Mouse (Mus musculus) urinary bladder, postnatal 10 days (tissue): ENCODE data around the gene Gm11596.
"Not testable (repeated sequence)": the region's sequence is repeated elsewhere in the genome, so short reads cannot be mapped to it uniquely, and the experiment has no call there.

Source experiments
- DNase-seq: peaks from one replicate; pipeline ENCODE4 v3.0.0; 2022; ENCODE audit warnings: low spot score

The Gm11596 gene

DNA sequence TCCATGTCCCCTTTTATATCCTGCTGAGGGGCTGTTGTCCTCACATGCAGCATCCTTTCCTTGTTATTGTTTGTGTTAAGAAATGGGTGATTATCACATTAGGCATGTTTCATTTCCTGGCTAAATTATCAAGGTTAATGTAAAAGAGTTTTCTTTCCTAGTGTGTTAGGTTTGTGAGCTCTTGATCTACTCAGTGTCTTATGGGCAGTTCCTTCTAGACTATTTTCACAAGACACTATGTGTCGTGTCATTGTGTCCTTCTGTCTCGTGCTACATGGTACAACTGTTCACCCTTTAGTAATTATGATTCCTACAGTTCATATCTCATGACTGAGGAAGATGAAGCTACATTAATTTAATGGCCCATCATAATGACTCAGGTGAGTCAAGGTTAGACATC is at the start of gene Gm11596:
Gm11596 (minus strand) TSS at position 101 of the 400 bp plus-strand sequence.
- no peak for DNase-seq

DNA sequence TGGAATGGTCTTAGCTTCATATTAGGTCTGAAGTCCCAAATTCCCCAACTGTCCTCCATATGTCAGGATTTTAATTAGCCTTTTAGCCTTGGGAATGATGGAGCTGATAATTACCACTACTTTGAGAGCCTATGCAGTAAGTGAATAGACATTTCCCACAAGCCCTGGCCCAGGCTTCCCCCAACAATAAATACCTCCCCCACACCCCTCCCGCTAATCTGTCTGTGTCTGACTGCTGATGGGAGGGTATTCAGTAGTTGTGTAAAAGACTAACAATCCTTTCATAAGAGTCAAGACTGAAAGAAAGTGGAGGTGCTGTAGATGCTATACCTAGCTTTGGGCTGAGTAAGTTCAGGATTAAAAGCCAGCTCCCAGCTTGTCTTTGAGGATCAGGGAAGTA is 48.9 kb upstream of the Gm11596 start:
- DNase-seq = no peak

DNA sequence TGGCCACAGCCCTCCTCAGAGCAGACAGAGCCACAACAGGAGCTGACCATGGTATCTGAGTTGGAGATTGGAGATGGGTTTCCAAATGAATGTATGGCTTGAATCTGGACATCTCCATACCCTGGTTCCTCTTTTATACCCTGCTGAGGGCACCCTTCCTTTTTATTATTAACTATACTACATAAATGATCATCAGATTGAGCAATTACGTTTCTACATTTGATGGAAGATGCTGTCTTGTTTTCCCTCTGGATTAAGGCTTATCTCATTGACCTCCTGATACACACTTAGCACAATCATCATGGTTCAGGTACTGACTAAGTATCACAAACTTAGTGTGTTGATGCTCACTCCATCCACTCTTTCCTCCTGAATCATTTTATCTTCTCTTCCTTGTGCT is 44.7 kb upstream of the Gm11596 start, which contains the start of gene 2300003K06Rik:
2300003K06Rik (minus strand) TSS at position 101 of the 400 bp plus-strand sequence.
- DNase-seq = no peak

DNA sequence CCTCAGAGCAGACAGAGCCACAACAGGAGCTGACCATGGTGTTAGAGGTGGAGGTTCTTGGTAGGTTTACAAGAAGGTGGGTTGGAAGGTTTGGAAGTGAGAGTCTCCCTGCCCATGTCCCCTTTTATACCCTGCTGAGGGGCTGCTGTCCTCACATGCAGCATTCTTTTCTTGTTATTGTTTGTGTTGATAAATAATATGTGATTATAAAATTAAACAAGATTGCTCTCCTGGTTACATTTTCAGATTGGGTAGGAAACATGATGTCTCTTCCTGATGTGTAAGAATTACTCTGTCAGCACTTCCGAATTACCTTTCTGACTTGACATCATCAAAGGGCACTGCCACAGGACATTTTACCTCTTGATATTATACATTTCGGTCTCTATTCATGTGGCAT is 22.3 kb upstream of the Gm11596 start, which contains the start of gene Gm11564:
Gm11564 (minus strand) TSS at position 101 of the 400 bp plus-strand sequence.
- not testable (repeated sequence) for DNase-seq

DNA sequence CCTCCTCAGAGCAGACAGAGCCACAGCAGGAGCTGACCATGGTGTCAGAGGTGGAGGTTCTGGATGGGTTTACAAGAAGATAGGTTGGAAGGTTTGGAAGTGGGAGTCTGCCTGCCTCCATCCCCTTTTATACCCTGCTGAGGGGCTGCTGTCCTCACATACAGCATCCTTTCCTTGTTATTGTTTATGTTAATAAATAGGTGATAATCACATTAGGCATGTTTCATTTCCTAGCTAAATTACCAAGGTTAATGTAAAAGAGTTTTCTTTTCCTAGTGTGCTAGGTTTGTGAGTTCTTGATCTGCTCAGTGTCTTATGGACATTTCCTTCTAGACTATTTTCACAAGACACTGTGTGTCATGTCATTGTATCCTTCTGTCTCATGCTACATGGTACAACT is 16.5 kb upstream of the Gm11596 start, which contains the start of gene Krtap4-13:
Krtap4-13 (minus strand) TSS at position 101 of the 400 bp plus-strand sequence.
- DNase-seq = not testable (repeated sequence)

DNA sequence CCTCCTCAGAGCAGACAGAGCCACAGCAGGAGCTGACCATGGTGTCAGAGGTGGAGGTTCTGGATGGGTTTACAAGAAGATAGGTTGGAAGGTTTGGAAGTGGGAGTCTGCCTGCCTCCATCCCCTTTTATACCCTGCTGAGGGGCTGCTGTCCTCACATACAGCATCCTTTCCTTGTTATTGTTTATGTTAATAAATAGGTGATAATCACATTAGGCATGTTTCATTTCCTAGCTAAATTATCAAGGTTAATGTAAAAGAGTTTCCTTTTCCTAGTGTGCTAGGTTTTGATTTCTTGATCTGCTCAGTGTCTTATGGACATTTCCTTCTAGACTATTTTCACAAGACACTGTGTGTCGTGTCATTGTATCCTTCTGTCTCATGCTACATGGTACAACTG is 11.1 kb upstream of the Gm11596 start, which contains the start of gene Gm11554:
Gm11554 (minus strand) TSS at position 101 of the 400 bp plus-strand sequence.
- DNase-seq = not testable (repeated sequence)

DNA sequence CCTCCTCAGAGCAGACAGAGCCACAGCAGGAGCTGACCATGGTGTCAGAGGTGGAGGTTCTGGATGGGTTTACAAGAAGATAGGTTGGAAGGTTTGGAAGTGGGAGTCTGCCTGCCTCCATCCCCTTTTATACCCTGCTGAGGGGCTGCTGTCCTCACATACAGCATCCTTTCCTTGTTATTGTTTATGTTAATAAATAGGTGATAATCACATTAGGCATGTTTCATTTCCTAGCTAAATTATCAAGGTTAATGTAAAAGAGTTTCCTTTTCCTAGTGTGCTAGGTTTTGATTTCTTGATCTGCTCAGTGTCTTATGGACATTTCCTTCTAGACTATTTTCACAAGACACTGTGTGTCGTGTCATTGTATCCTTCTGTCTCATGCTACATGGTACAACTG is 5.6 kb upstream of the Gm11596 start, which contains the start of gene Gm11569:
Gm11569 (minus strand) TSS at position 101 of the 400 bp plus-strand sequence.
- DNase-seq = not testable (repeated sequence)

DNA sequence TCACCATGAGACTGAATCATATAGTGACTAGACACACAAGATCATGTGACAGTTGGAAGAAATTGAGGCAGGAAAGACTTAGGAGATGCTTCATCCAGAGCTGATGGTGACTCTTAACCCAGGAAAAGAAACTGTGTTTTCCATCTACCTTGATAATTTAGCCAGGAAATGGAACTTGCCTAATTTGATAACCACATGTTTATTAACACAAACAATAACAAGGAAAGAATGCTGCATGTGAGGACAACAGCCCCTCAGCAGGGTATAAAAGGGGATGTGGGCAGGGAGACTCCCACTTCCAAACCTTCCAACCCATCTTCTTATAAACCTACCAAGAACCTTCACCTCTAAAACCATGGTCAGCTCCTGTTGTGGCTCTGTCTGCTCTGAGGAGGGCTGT is 8.4 kb downstream of the Gm11596 start, which contains the start of gene Krtap4-9:
Krtap4-9 (plus strand) TSS at position 301 of the 400 bp plus-strand sequence.
- not testable (repeated sequence) for DNase-seq

DNA sequence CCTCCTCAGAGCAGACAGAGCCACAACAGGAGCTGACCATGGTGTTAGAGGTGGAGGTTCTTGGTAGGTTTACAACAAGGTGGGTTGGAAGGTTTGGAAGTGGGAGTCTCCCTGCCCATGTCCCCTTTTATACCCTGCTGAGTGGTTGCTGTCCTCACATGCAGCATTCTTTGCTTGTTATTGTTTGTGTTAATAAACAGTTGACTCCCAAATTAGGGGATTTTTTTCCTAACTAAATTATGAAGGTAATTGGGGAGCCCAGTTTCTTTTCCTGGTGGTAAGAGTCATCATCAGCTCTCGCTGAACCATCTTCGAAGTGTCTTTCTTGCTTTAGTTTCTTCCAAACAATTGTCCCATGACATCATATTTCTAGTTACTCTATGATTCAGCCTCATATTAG is 12.7 kb downstream of the Gm11596 start, which contains the start of gene Krtap4-8:
Krtap4-8 (minus strand) TSS at position 101 of the 400 bp plus-strand sequence.
- DNase-seq = no peak

DNA sequence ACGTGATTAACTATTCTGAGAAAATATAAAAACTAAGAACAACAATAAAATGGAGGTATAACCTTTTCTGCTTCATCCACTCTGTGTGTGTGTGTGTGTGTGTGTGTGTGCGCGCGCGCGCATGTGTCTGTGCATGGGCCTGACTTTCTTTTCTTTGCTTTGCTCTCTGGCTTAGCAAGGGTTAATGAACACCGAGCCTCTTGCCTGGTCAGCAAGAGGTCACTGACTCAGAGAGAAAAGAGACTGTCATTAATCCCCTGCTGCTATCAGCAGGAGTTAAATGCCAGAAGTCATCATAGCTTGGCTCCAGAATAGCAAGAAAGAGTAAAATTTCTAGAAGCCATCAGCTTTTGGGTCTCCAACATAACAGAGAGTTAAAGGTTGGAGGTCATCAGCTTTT is 14.9 kb downstream of the Gm11596 start:
- no peak for DNase-seq

DNA sequence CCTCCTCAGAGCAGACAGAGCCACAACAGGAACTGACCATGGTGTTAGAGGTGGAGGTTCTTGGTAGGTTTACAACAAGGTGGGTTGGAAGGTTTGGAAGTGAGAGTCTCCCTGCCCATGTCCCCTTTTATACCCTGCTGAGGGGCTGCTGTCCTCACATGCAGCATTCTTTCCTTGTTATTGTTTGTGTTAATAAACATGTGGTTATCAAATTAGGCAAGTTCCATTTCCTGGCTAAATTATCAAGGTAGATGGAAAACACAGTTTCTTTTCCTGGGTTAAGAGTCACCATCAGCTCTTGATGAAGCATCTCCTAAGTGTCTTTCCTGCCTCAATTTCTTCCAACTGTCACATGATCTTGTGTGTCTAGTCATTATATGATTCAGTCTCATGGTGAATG is 20.5 kb downstream of the Gm11596 start, which contains the start of gene Gm11595:
Gm11595 (minus strand) TSS at position 101 of the 400 bp plus-strand sequence.
- DNase-seq = not testable (repeated sequence)

DNA sequence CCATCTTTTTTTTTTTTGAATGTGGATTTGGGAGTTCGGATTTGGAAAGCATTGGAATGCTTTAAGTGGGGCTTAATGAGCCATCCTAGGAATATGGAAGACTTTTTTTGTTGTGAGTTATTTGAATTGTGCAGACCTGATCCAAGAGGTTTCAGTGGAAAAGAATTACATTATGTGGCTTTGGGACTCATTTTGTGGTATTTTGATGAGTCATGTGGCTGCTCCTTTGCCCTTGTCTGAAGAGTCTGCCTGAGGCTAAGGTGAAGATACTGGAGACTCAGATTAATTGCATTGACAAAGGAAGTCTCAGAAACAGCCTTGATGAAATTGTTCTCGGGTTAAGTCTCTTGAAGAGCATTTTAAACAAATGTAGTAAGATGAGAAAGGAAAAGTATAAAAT is 24.9 kb downstream of the Gm11596 start:
- no peak for DNase-seq

DNA sequence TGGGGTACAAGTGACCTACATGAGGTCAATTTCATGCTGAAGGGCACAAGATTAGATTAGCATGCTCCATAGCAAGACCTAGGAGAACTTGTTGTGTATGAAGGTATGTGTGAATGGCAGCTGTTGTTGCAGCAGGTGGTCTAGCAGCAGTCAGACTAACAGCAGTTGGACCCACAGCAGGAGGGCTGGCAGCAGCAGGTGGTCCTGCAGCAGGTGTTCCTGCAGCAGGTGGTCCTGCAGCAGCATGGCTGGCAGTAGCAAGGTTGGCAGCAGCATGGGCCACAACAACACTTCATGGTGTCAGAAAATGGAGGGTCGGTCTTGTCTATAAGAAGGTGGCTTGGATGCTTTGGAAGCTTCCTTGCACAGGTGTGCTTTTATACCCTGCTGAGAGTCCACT is 34.4 kb downstream of the Gm11596 start:
- DNase-seq = no peak

DNA sequence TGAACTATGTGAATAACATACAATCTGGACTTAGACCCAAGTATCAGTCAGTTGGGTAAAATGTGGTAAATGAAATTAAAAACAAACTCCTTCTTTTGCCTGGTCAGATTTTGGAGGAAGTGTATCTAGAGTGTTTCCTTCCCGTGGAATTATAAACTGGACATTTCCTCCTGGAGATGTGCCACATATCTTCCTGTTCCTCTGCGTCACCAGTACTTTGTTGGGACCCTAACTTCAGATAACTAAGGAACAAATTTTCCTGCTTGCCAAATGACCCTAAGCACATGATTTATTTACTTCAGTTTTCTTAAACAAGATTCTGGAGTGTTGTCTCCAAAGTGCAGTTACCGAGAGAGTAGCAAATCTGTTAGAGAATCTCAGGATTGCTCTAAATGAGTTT is 49.3 kb downstream of the Gm11596 start:
- no peak for DNase-seq
